In genomic region chr2:173273885-173274284, GRCm38 (mm10) we compare ENCODE assay signal across 9 mouse cellular contexts. TPM values are rescaled to one million over a fixed set of nuclear protein-coding genes. Genes with fewer than 3 reads are reported as not detected.
DNase-seq lines count a peak whose midpoint lies in the region; ATAC-seq and TF ChIP-seq lines count a peak whose summit lies in the region.
"Had no signal": no experiment of that assay in that cellular context is flagged by ENCODE, and none has a peak within 500 bp of the region (broad histone marks: within the 10 kb centered on the region; RNA-seq: fewer than 3 reads in every experiment).

No protein-coding gene starts in this region.

- H3K4me3 ChIP-seq in heart, embryonic 12.5 days = peak overlapping the region; percentile 95
- peak overlapping the region; percentile 92 to 98; a peak in 2 of 4 replicates for H3K4me3 ChIP-seq in ES-E14 (ENCODE audit: insufficient read depth in 1 of 2, low read depth in 1 of 2, low read length in 2 of 2, poor library complexity in 1 of 2, severe bottlenecking in 1 of 2)
- peak overlapping the region; percentile 70 for H3K4me3 ChIP-seq in hindbrain, embryonic 12.5 days
- peak overlapping the region; percentile 97 for H3K4me3 ChIP-seq in midbrain, embryonic 16.5 days (ENCODE audit: low read depth, low read length)

- 46% methylated on average over 4 of the region's 4 CpGs for WGBS in heart, embryonic 12.5 days
- WGBS in hindbrain, embryonic 12.5 days = 38% methylated on average over 4 of the region's 4 CpGs
- 52% methylated on average over 4 of the region's 4 CpGs for WGBS in midbrain, embryonic 16.5 days

- no peak overlapping the region for H3K27ac ChIP-seq in heart, embryonic 12.5 days (ENCODE audit: poor library complexity, severe bottlenecking)
- H3K27ac ChIP-seq in ES-E14 (ENCODE audit: insufficient read depth, low read depth, low read length, poor library complexity, severe bottlenecking) = no peak overlapping the region
- no peak overlapping the region for H3K27ac ChIP-seq in hindbrain, embryonic 12.5 days
- no peak overlapping the region for H3K27ac ChIP-seq in midbrain, embryonic 16.5 days (ENCODE audit: low read length)

- in situ Hi-C loops in ES-E14 (cut with MboI; ENCODE audit: low sequenced_read_pairs in 2 of 2, unreplicated experiment in 2 of 2) = no loop called here

- no peak for ATAC-seq in heart, embryonic 12.5 days (ENCODE audit: insufficient number of reproducible peaks, low FRiP score)
- no peak for ATAC-seq in hindbrain, embryonic 12.5 days (ENCODE audit: low FRiP score)
- no peak for ATAC-seq in midbrain, embryonic 16.5 days

- H3K9me3 ChIP-seq in heart, embryonic 12.5 days (replicated peaks) = no peaks in the 10 kb centered on the region
- no peaks in the 10 kb centered on the region for H3K9me3 ChIP-seq in ES-E14 (ENCODE audit: control insufficient read depth, insufficient read depth, low read depth, low read length)
- no peaks in the 10 kb centered on the region for H3K9me3 ChIP-seq in hindbrain, embryonic 12.5 days (replicated peaks)
- no peaks in the 10 kb centered on the region for H3K9me3 ChIP-seq in midbrain, embryonic 16.5 days (replicated peaks; ENCODE audit: control insufficient read depth, low read length, poor library complexity, severe bottlenecking)

- no peak overlapping the region; the same call in 1 of the 2 replicates for H3K9ac ChIP-seq in heart, embryonic 12.5 days
- H3K9ac ChIP-seq in ES-E14 (ENCODE audit: insufficient read depth, low read depth, low read length, poor library complexity, severe bottlenecking) = no peak overlapping the region
- 0 out of 2 replicates have a peak overlapping the region, but pooled peaks have one; percentile 29 for H3K9ac ChIP-seq in hindbrain, embryonic 12.5 days
- no peak overlapping the region; the same call in 1 of the 2 replicates for H3K9ac ChIP-seq in midbrain, embryonic 16.5 days (ENCODE audit: low read depth, low read length)

- peaks cover 62% of the 10 kb centered on the region for H3K4me1 ChIP-seq in heart, embryonic 12.5 days (replicated peaks)
- peaks cover 10 to 36% of the 10 kb centered on the region in 2 experiments; a peak in 3 of 4 replicates for H3K4me1 ChIP-seq in ES-E14 (ENCODE audit: control insufficient read depth in 2 of 2, insufficient read depth in 2 of 2, low read length in 2 of 2, poor library complexity in 1 of 2)
- H3K4me1 ChIP-seq in hindbrain, embryonic 12.5 days = peaks cover 60% of the 10 kb centered on the region
- peaks cover 38% of the 10 kb centered on the region for H3K4me1 ChIP-seq in midbrain, embryonic 16.5 days (ENCODE audit: control insufficient read depth, insufficient read depth, low read length)

- no peaks in the 10 kb centered on the region for H3K36me3 ChIP-seq in heart, embryonic 12.5 days
- peaks cover 3% of the 10 kb centered on the region; the same call in 1 of the 2 replicates for H3K36me3 ChIP-seq in ES-E14 (ENCODE audit: control insufficient read depth, insufficient read depth, low read length, poor library complexity, severe bottlenecking)
- H3K36me3 ChIP-seq in hindbrain, embryonic 12.5 days = no peaks in the 10 kb centered on the region
- H3K36me3 ChIP-seq in midbrain, embryonic 16.5 days (ENCODE audit: control insufficient read depth, insufficient read depth, low read length) = no peaks in the 10 kb centered on the region

- DNase-seq in heart, adult 9 months (ENCODE audit: low spot score in 2 of 2) = no peak
- DNase-seq in ES-E14 (ENCODE audit: low read depth, low spot score) = no peak
- DNase-seq in spleen, adult 18-20 months = no peak
- no peak for DNase-seq in adrenal gland, postnatal 14 days
- DNase-seq in right cerebral cortex, postnatal 36 days (ENCODE audit: low spot score in 2 of 2) = no peak

- H3K4me2 ChIP-seq in heart, embryonic 12.5 days = peak overlapping the region; percentile 80
- H3K4me2 ChIP-seq in hindbrain, embryonic 12.5 days (replicated peaks) = peak overlapping the region; percentile 82
- peak overlapping the region; percentile 87 for H3K4me2 ChIP-seq in midbrain, embryonic 16.5 days (ENCODE audit: low read length)

- H3K27me3 ChIP-seq in heart, embryonic 12.5 days (replicated peaks) = no peaks in the 10 kb centered on the region; the same call in 1 of the 2 replicates
- H3K27me3 ChIP-seq in hindbrain, embryonic 12.5 days = no peaks in the 10 kb centered on the region
- H3K27me3 ChIP-seq in midbrain, embryonic 16.5 days (ENCODE audit: control insufficient read depth, insufficient read depth, low read depth, low read length) = no peaks in the 10 kb centered on the region

TF ChIP-seq in ES-E14, 5 proteins besides CTCF, POLR2A, EP300 and RAD21:
- TF ChIP-seq MAFK (IDR thresholded peaks at IDR 0.05; ENCODE audit: insufficient read depth, low read depth, low read length) = no peak
- no peak for TF ChIP-seq ZNF384 (IDR thresholded peaks at IDR 0.05; ENCODE audit: low read depth, low read length)
- TF ChIP-seq ZC3H11A (IDR thresholded peaks at IDR 0.05; ENCODE audit: borderline replicate concordance, low read depth, low read length) = no peak
- no peak for TF ChIP-seq HCFC1 (IDR thresholded peaks at IDR 0.05; ENCODE audit: borderline replicate concordance, insufficient read depth, low read length)
- no peak for TF ChIP-seq CHD2 (IDR thresholded peaks at IDR 0.05; ENCODE audit: low read depth, low read length)

RNA-seq across cellular contexts. Expression of gene Pmepa1, which starts 2.4 kb away (rescaled TPM):
- polyA plus RNA-seq in heart, embryonic 12.5 days (2016; fragmentation: Nextera tagmentation; extraction: Ambion mirVana) = 4.0 and 4.5 TPM in 2 replicates
- total RNA-seq in ES-E14 (2012; rRNA removed) = 20.3 and 21.6 TPM in 2 replicates
- 5.6 and 6.3 TPM in 2 replicates for polyA plus RNA-seq in hindbrain, embryonic 12.5 days (2016; fragmentation: Nextera tagmentation; extraction: Ambion mirVana)
- polyA plus RNA-seq in midbrain, embryonic 16.5 days (2015; fragmentation: Nextera tagmentation; extraction: Ambion mirVana) = 3.4 and 4.5 TPM in 2 replicates
- total RNA-seq in adrenal gland, postnatal 14 days (2021) = 58.4 and 117 TPM in 2 replicates

RNA-seq across cellular contexts. Expression of gene Zbp1, which starts 55.2 kb away (rescaled TPM):
- polyA plus RNA-seq in heart, embryonic 12.5 days (2016; fragmentation: Nextera tagmentation; extraction: Ambion mirVana) = not detected in 2 replicates
- 0.67 and 1.7 TPM in 2 replicates for total RNA-seq in ES-E14 (2012; rRNA removed)
- polyA plus RNA-seq in hindbrain, embryonic 12.5 days (2016; fragmentation: Nextera tagmentation; extraction: Ambion mirVana) = 0.28 TPM in 1 of 2 replicates, not detected in the other
- polyA plus RNA-seq in midbrain, embryonic 16.5 days (2015; fragmentation: Nextera tagmentation; extraction: Ambion mirVana) = 0.30 TPM in 1 of 2 replicates, not detected in the other
- 2.6 and 4.3 TPM in 2 replicates for total RNA-seq in adrenal gland, postnatal 14 days (2021)
- polyA plus RNA-seq: limb, embryonic 11.5 days had no signal
